8 mouse cellular contexts compared by ENCODE assay signal in genomic region chr17:86963586-86963902, GRCm38 (mm10). TPM values are rescaled to one million over a fixed set of nuclear protein-coding genes. Genes with fewer than 3 reads are reported as not detected.
DNase-seq lines count a peak whose midpoint lies in the region; ATAC-seq and TF ChIP-seq lines count a peak whose summit lies in the region.

No protein-coding gene starts in this region.

- peak overlapping the region; percentile 93 for H3K4me3 ChIP-seq in liver, adult 2 months (ENCODE audit: insufficient read depth, low read depth, low read length)
- peak overlapping the region; percentile 68 for H3K4me3 ChIP-seq in bone marrow, adult 2 months (replicated peaks; ENCODE audit: control insufficient read depth, low read depth, low read length)
- peak overlapping the region; percentile 87 for H3K4me3 ChIP-seq in forebrain, embryonic 12.5 days (replicated peaks)
- H3K4me3 ChIP-seq in kidney, embryonic 16.5 days (ENCODE audit: low read length), result peak overlapping the region; percentile 74
- peak overlapping the region; percentile 82 for H3K4me3 ChIP-seq in midbrain, postnatal 0 days (ENCODE audit: low read depth, low read length)

- no peaks in the 10 kb centered on the region for H3K27me3 ChIP-seq in liver, adult 2 months (ENCODE audit: control insufficient read depth, insufficient read depth, low read length)
- H3K27me3 ChIP-seq in forebrain, embryonic 12.5 days, result no peaks in the 10 kb centered on the region
- H3K27me3 ChIP-seq in kidney, embryonic 16.5 days (ENCODE audit: insufficient read depth, low read length), result no peaks in the 10 kb centered on the region
- no peaks in the 10 kb centered on the region for H3K27me3 ChIP-seq in midbrain, postnatal 0 days (ENCODE audit: insufficient read depth, low read length)

- no peak overlapping the region for H3K27ac ChIP-seq in liver, adult 2 months (replicated peaks; ENCODE audit: insufficient read depth, low read depth, low read length)
- peak overlapping the region; percentile 69; the same call in 1 of the 2 replicates for H3K27ac ChIP-seq in bone marrow, adult 2 months (ENCODE audit: control insufficient read depth, insufficient read depth, low read depth, low read length, poor library complexity)
- peak overlapping the region; percentile 73 for H3K27ac ChIP-seq in forebrain, embryonic 12.5 days
- H3K27ac ChIP-seq in kidney, embryonic 16.5 days (ENCODE audit: low read length), result peak overlapping the region; percentile 93
- H3K27ac ChIP-seq in midbrain, postnatal 0 days (ENCODE audit: low read depth, low read length), result peak overlapping the region; percentile 77

- TF ChIP-seq CTCF in liver, adult 2 months (IDR thresholded peaks at IDR 0.05; ENCODE audit: low read depth, low read length), result no peak
- TF ChIP-seq CTCF in bone marrow, adult 2 months (IDR thresholded peaks at IDR 0.05; ENCODE audit: control insufficient read depth, insufficient read depth, low read length), result no peak
- no peak for TF ChIP-seq CTCF in midbrain, postnatal 0 days (IDR thresholded peaks at IDR 0.05)

- H3K36me3 ChIP-seq in liver, adult 2 months (ENCODE audit: control insufficient read depth, insufficient read depth, low read length), result no peaks in the 10 kb centered on the region
- 0 out of 2 replicates have a peak, but pooled peaks cover 4% of the 10 kb centered on the region for H3K36me3 ChIP-seq in forebrain, embryonic 12.5 days (replicated peaks)
- no peaks in the 10 kb centered on the region for H3K36me3 ChIP-seq in kidney, embryonic 16.5 days (ENCODE audit: insufficient read depth, low read length)
- H3K36me3 ChIP-seq in midbrain, postnatal 0 days (ENCODE audit: insufficient read depth, low read length), result no peaks in the 10 kb centered on the region

- no peaks in the 10 kb centered on the region; the same call in 1 of the 2 replicates for H3K4me1 ChIP-seq in liver, adult 2 months (ENCODE audit: control insufficient read depth, insufficient read depth, low read length)
- H3K4me1 ChIP-seq in bone marrow, adult 2 months (ENCODE audit: control insufficient read depth, insufficient read depth, low read length), result peaks cover 6% of the 10 kb centered on the region; the same call in 1 of the 2 replicates
- H3K4me1 ChIP-seq in forebrain, embryonic 12.5 days, result peaks cover 28% of the 10 kb centered on the region
- H3K4me1 ChIP-seq in kidney, embryonic 16.5 days (ENCODE audit: insufficient read depth, low read length), result peaks cover 35% of the 10 kb centered on the region
- H3K4me1 ChIP-seq in midbrain, postnatal 0 days (ENCODE audit: insufficient read depth, low read length), result peaks cover 13% of the 10 kb centered on the region

- ATAC-seq in forebrain, embryonic 12.5 days (ENCODE audit: low FRiP score), result peak; percentile 62
- ATAC-seq in kidney, embryonic 16.5 days (ENCODE audit: low FRiP score, low TSS enrichment), result peak; percentile 36
- peak; percentile 62 for ATAC-seq in midbrain, postnatal 0 days (ENCODE audit: low FRiP score)
- no peak for ATAC-seq in megakaryocyte progenitor cell, adult 5-6 weeks (replicated peaks; ENCODE audit: poor library complexity)

- WGBS in liver, adult 2 months, result under 1% methylated on average over 25 of the region's 26 CpGs
- 0% methylated on average over 23 of the region's 26 CpGs for WGBS in bone marrow, adult 2 months
- 1% methylated on average over 22 of the region's 26 CpGs for WGBS in forebrain, embryonic 12.5 days
- 0% methylated on average over 23 of the region's 26 CpGs for WGBS in kidney, embryonic 16.5 days
- WGBS in midbrain, postnatal 0 days, result 0% methylated on average over 19 of the region's 26 CpGs

- H3K79me2 ChIP-seq in liver, adult 2 months (ENCODE audit: control insufficient read depth, insufficient read depth, low read length), result no peaks in the 10 kb centered on the region

- no peak for DNase-seq in liver, adult 2 months (ENCODE audit: extremely low read depth, low read depth, low spot score)
- no peak for DNase-seq in liver
- DNase-seq in midbrain, postnatal 0 days (ENCODE audit: low spot score), result no peak
- no peak for DNase-seq in left cerebral cortex, adult 11 months (ENCODE audit: low spot score)

- no peaks in the 10 kb centered on the region for H3K9me3 ChIP-seq in forebrain, embryonic 12.5 days
- no peaks in the 10 kb centered on the region for H3K9me3 ChIP-seq in kidney, embryonic 16.5 days (ENCODE audit: low read length)
- H3K9me3 ChIP-seq in midbrain, postnatal 0 days (ENCODE audit: low read length), result no peaks in the 10 kb centered on the region

- no peak for TF ChIP-seq POLR2A in liver, adult 2 months (IDR thresholded peaks at IDR 0.05; ENCODE audit: extremely low read depth, insufficient read depth, low read length)
- no peak for TF ChIP-seq POLR2A in bone marrow, adult 2 months (IDR thresholded peaks at IDR 0.05; ENCODE audit: borderline replicate concordance, control insufficient read depth, low read depth, low read length)

- H3K9ac ChIP-seq in liver, adult 2 months (ENCODE audit: low read depth, low read length), result peak overlapping the region; percentile 96
- H3K9ac ChIP-seq in forebrain, embryonic 12.5 days, result peak overlapping the region; percentile 83
- H3K9ac ChIP-seq in kidney, embryonic 16.5 days (replicated peaks; ENCODE audit: low read length), result peak overlapping the region; percentile 91
- H3K9ac ChIP-seq in midbrain, postnatal 0 days (replicated peaks; ENCODE audit: low read length, poor library complexity, severe bottlenecking), result peak overlapping the region; percentile 77

- H3K4me2 ChIP-seq in forebrain, embryonic 12.5 days, result peak overlapping the region; percentile 89
- peak overlapping the region; percentile 88 for H3K4me2 ChIP-seq in kidney, embryonic 16.5 days (replicated peaks; ENCODE audit: low read depth, low read length)
- H3K4me2 ChIP-seq in midbrain, postnatal 0 days (ENCODE audit: low read depth, low read length, poor library complexity, severe bottlenecking), result peak overlapping the region; percentile 94

RNA-seq across cellular contexts. Expression of gene Rhoq, which starts 0.7 kb away (rescaled TPM):
- 5.2 and 5.7 TPM in 2 replicates for total RNA-seq in liver, adult 2 months (2014; rRNA removed)
- polyA plus RNA-seq in liver, adult 2 months (2012; rRNA removed), result 3.2 and 4.1 TPM in 2 replicates
- 4.2 and 13.9 TPM in 2 replicates for polyA plus RNA-seq in bone marrow, adult 2 months (2011; ENCODE audit: insufficient read depth, insufficient read length, low replicate concordance, missing spikeins)
- 8.8 and 10.8 TPM in 2 replicates for polyA plus RNA-seq in forebrain, embryonic 12.5 days (2016; fragmentation: Nextera tagmentation; extraction: Ambion mirVana)
- 12.9 and 14.0 TPM in 2 replicates for polyA plus RNA-seq in kidney, embryonic 16.5 days (2015; fragmentation: Nextera tagmentation; extraction: Ambion mirVana)
- total RNA-seq in midbrain, postnatal 0 days (2014; rRNA removed), result 23.1 and 26.3 TPM in 2 replicates
- polyA plus RNA-seq in midbrain, postnatal 0 days (2015; fragmentation: Nextera tagmentation; extraction: Ambion mirVana), result 4.3 and 5.1 TPM in 2 replicates
- total RNA-seq in megakaryocyte progenitor cell, adult 5-6 weeks (2015), result 2.4 and 4.5 TPM in 2 replicates
- 1.9 and 3.8 TPM in 2 replicates for total RNA-seq in megakaryocyte progenitor cell, adult 5-6 weeks (2017)

RNA-seq across cellular contexts. Expression of gene Atp6v1e2, which starts 15.8 kb away (rescaled TPM):
- total RNA-seq in liver, adult 2 months (2014; rRNA removed), result not detected in 2 replicates
- polyA plus RNA-seq in liver, adult 2 months (2012; rRNA removed), result not detected in 2 replicates
- polyA plus RNA-seq in bone marrow, adult 2 months (2011; ENCODE audit: insufficient read depth, insufficient read length, low replicate concordance, missing spikeins), result not detected in 2 replicates
- polyA plus RNA-seq in forebrain, embryonic 12.5 days (2016; fragmentation: Nextera tagmentation; extraction: Ambion mirVana), result not detected in 2 replicates
- polyA plus RNA-seq in kidney, embryonic 16.5 days (2015; fragmentation: Nextera tagmentation; extraction: Ambion mirVana), result not detected in 2 replicates
- not detected in 2 replicates for total RNA-seq in midbrain, postnatal 0 days (2014; rRNA removed)
- polyA plus RNA-seq in midbrain, postnatal 0 days (2015; fragmentation: Nextera tagmentation; extraction: Ambion mirVana), result 0.33 TPM in 1 of 2 replicates, not detected in the other
- total RNA-seq in megakaryocyte progenitor cell, adult 5-6 weeks (2015), result not detected in 2 replicates
- not detected in 2 replicates for total RNA-seq in megakaryocyte progenitor cell, adult 5-6 weeks (2017)

RNA-seq across cellular contexts. Expression of gene Tmem247, which starts 46.4 kb away (rescaled TPM):
- not detected in 2 replicates for total RNA-seq in liver, adult 2 months (2014; rRNA removed)
- polyA plus RNA-seq in liver, adult 2 months (2012; rRNA removed), result not detected in 2 replicates
- not detected in 2 replicates for polyA plus RNA-seq in bone marrow, adult 2 months (2011; ENCODE audit: insufficient read depth, insufficient read length, low replicate concordance, missing spikeins)
- not detected in 2 replicates for polyA plus RNA-seq in forebrain, embryonic 12.5 days (2016; fragmentation: Nextera tagmentation; extraction: Ambion mirVana)
- not detected in 2 replicates for polyA plus RNA-seq in kidney, embryonic 16.5 days (2015; fragmentation: Nextera tagmentation; extraction: Ambion mirVana)
- not detected in 2 replicates for total RNA-seq in midbrain, postnatal 0 days (2014; rRNA removed)
- not detected in 2 replicates for polyA plus RNA-seq in midbrain, postnatal 0 days (2015; fragmentation: Nextera tagmentation; extraction: Ambion mirVana)
- total RNA-seq in megakaryocyte progenitor cell, adult 5-6 weeks (2015), result not detected in 2 replicates
- total RNA-seq in megakaryocyte progenitor cell, adult 5-6 weeks (2017), result not detected in 2 replicates
